ENCODE assay signal across 9 mouse cellular contexts in genomic region chr13:116311871-116312720, GRCm38 (mm10). TPM values are rescaled to one million over a fixed set of nuclear protein-coding genes. Genes with fewer than 3 reads are reported as not detected.
DNase-seq lines count a peak whose midpoint lies in the region; ATAC-seq lines count a peak whose summit lies in the region.
"Had no signal": no experiment of that assay in that cellular context is flagged by ENCODE, and none has a peak within 500 bp of the region (broad histone marks: within the 10 kb centered on the region; RNA-seq: fewer than 3 reads in every experiment).

No protein-coding gene starts in this region.

- H3K9me3 ChIP-seq in limb, embryonic 11.5 days (ENCODE audit: control insufficient read depth, low read length): no peaks in the 10 kb centered on the region
- no peaks in the 10 kb centered on the region for H3K9me3 ChIP-seq in limb, embryonic 10.5 days (replicated peaks)
- H3K9me3 ChIP-seq in neural tube, embryonic 13.5 days: no peaks in the 10 kb centered on the region

- WGBS in limb, embryonic 11.5 days: 7% methylated on average over 13 of the region's 13 CpGs
- WGBS in limb, embryonic 10.5 days: 5% methylated on average over 13 of the region's 13 CpGs
- WGBS in neural tube, embryonic 13.5 days: 3% methylated on average over 13 of the region's 13 CpGs

- H3K4me1 ChIP-seq in limb, embryonic 11.5 days (ENCODE audit: control insufficient read depth, insufficient read depth, low read length): no peaks in the 10 kb centered on the region
- peaks cover 25% of the 10 kb centered on the region for H3K4me1 ChIP-seq in limb, embryonic 10.5 days
- peaks cover 14% of the 10 kb centered on the region for H3K4me1 ChIP-seq in neural tube, embryonic 13.5 days (replicated peaks)

- peak overlapping the region; percentile 24; the same call in 1 of the 2 replicates for H3K4me2 ChIP-seq in limb, embryonic 11.5 days (ENCODE audit: low read depth, severe bottlenecking)
- peak overlapping the region; percentile 76 for H3K4me2 ChIP-seq in neural tube, embryonic 13.5 days

- no peaks in the 10 kb centered on the region for H3K36me3 ChIP-seq in limb, embryonic 11.5 days (ENCODE audit: control insufficient read depth, insufficient read depth, low read length)
- no peaks in the 10 kb centered on the region for H3K36me3 ChIP-seq in limb, embryonic 10.5 days
- no peaks in the 10 kb centered on the region for H3K36me3 ChIP-seq in neural tube, embryonic 13.5 days

- no peak overlapping the region for H3K27ac ChIP-seq in limb, embryonic 11.5 days (replicated peaks; ENCODE audit: low read depth, low read length)
- H3K27ac ChIP-seq in limb, embryonic 10.5 days: no peak overlapping the region
- H3K27ac ChIP-seq in neural tube, embryonic 13.5 days (replicated peaks): peak overlapping the region; percentile 84

- H3K9ac ChIP-seq in limb, embryonic 11.5 days (ENCODE audit: low read length): no peak overlapping the region
- peak overlapping the region; percentile 68; the same call in 1 of the 2 replicates for H3K9ac ChIP-seq in neural tube, embryonic 13.5 days

- ATAC-seq in limb, embryonic 11.5 days (ENCODE audit: insufficient number of reproducible peaks, low FRiP score, low TSS enrichment, low read depth): no peak
- no peak for ATAC-seq in neural tube, embryonic 13.5 days (ENCODE audit: low read depth)

- no peak for DNase-seq in limb, embryonic 11.5 days (ENCODE audit: low spot score)
- no peak for DNase-seq in limb, embryonic 10.5 days (ENCODE audit: low spot score)
- DNase-seq in MN1 (ENCODE audit: low spot score): peak; percentile 60
- DNase-seq in embryo, embryonic 11 days: peak; percentile 67
- DNase-seq in T-cell, adult 2 months (ENCODE audit: low spot score): no peak
- DNase-seq in spleen, postnatal 36 days (ENCODE audit: low spot score in 2 of 2): no peak
- DNase-seq: kidney, postnatal 10 days; thymus, postnatal 4 days had no signal

- H3K4me3 ChIP-seq in limb, embryonic 11.5 days (ENCODE audit: low read depth, low read length): no peak overlapping the region
- H3K4me3 ChIP-seq in limb, embryonic 10.5 days: no peak overlapping the region
- H3K4me3 ChIP-seq in neural tube, embryonic 13.5 days: peak overlapping the region; percentile 51; the same call in 1 of the 2 replicates

- H3K27me3 ChIP-seq in limb, embryonic 11.5 days (ENCODE audit: control insufficient read depth, insufficient read depth, low read length): peaks cover 39% of the 10 kb centered on the region
- peaks cover 85% of the 10 kb centered on the region for H3K27me3 ChIP-seq in limb, embryonic 10.5 days (ENCODE audit: low read depth, poor library complexity, severe bottlenecking)
- H3K27me3 ChIP-seq in neural tube, embryonic 13.5 days: peaks cover 90% of the 10 kb centered on the region

RNA-seq across cellular contexts. Expression of gene Isl1, which starts 2.6 kb away (rescaled TPM):
- 15.8 and 20.0 TPM in 2 replicates for polyA plus RNA-seq in limb, embryonic 11.5 days (2014; fragmentation: Nextera tagmentation; extraction: Ambion mirVana)
- 11.4 and 13.3 TPM in 2 replicates for polyA plus RNA-seq in limb, embryonic 10.5 days (2016; fragmentation: Nextera tagmentation; extraction: Ambion mirVana)
- polyA plus RNA-seq in neural tube, embryonic 13.5 days (2015; fragmentation: Nextera tagmentation; extraction: Ambion mirVana): 133 and 169 TPM in 2 replicates

Comparison
In these comparisons a context has a peak if more than half of its experiments do, and no peak if none do; other contexts are left out.
1. DNase-seq: peak in MN1 (single experiment) and embryo, embryonic 11 days (single experiment); none in limb, embryonic 11.5 days (single experiment), limb, embryonic 10.5 days (single experiment), T-cell, adult 2 months (single experiment) and spleen, postnatal 36 days (0 of 2).